Mouse (Mus musculus) lung, embryonic 15.5 days (tissue): ENCODE results near the gene Gm6176. TPM values are rescaled to one million over a fixed set of nuclear protein-coding genes. Genes with fewer than 3 reads are reported as not detected.
"Not testable (repeated sequence)": the region's sequence is repeated elsewhere in the genome, so short reads cannot be mapped to it uniquely, and the experiment has no call there.

Source experiments
- ATAC-seq: fragments of 200-750 bp; cut with Nextera tagmentation; 2 replicates; pipeline ENCODE4 v1.8.0; 2017; ENCODE audit warnings: moderate number of reproducible peaks, borderline replicate concordance; ENCODE audit not compliant: low FRiP score, low TSS enrichment; ENCODE audit errors: extremely low read depth
- H3K27ac ChIP-seq: fragments of 300-500 bp; sonication (generic); 2 replicates; pipeline ENCODE4 v1.5.1; 2015; ENCODE audit warnings: moderate library complexity, mild to moderate bottlenecking, inconsistent platforms
- H3K27me3 ChIP-seq: fragments of 300-500 bp; sonication (generic); 2 replicates; pipeline ENCODE4 v1.6.1; 2015; ENCODE audit warnings: inconsistent platforms
- H3K36me3 ChIP-seq: fragments of 300-500 bp; sonication (generic); 2 replicates; pipeline ENCODE4 v1.6.1; 2015; ENCODE audit warnings: inconsistent platforms
- H3K4me1 ChIP-seq: fragments of 300-500 bp; sonication (generic); 2 replicates; pipeline ENCODE4 v1.6.1; 2015; ENCODE audit warnings: inconsistent platforms
- H3K4me2 ChIP-seq: fragments of 300-500 bp; sonication (generic); 2 replicates; pipeline ENCODE4 v1.6.1; 2015; ENCODE audit warnings: inconsistent platforms, mild to moderate bottlenecking, moderate library complexity
- H3K4me3 ChIP-seq: fragments of 300-500 bp; sonication (generic); 2 replicates; pipeline ENCODE4 v1.5.1; 2015; ENCODE audit warnings: mild to moderate bottlenecking, inconsistent platforms
- H3K9ac ChIP-seq: fragments of 300-500 bp; sonication (generic); 2 replicates; pipeline ENCODE4 v1.6.1; 2015; ENCODE audit warnings: inconsistent platforms
- H3K9me3 ChIP-seq: fragments of 300-500 bp; sonication (generic); 2 replicates; pipeline ENCODE4 v1.6.1; 2016; ENCODE audit warnings: inconsistent platforms
- WGBS: fragments of 180-500 bp; shearing (Covaris S2); methylation state at CpG from one replicate; pipeline ENCODE4 v1.1.7; 2015; 5-methylcytosine and 5-hydroxymethylcytosine counted together
- polyA plus RNA-seq: library from polyadenylated mRNA; unstranded; fragments of >200 nt; fragmentation: Nextera tagmentation; extraction: Ambion mirVana; gene quantifications from 2 replicates; pipeline ENCODE4 v1.2.1, GENCODE M21; 2015

Gm6176 gene
- polyA plus RNA-seq: not detected in 2 replicates

GRCm38 (mm10) chr7:22056205-22056604 lies at the start of gene Gm6176:
Gm6176 (minus strand) TSS chr7:22056305.
- not testable (repeated sequence) for H3K9ac ChIP-seq, ATAC-seq, H3K4me2 ChIP-seq, H3K27me3 ChIP-seq, H3K36me3 ChIP-seq, H3K9me3 ChIP-seq, H3K4me3 ChIP-seq, H3K4me1 ChIP-seq, H3K27ac ChIP-seq
- WGBS: no CpG with 5 or more reads among the region's 1 CpGs

- not testable (repeated sequence) for H3K27ac ChIP-seq, H3K4me3 ChIP-seq, H3K9me3 ChIP-seq, H3K4me2 ChIP-seq, H3K4me1 ChIP-seq, H3K9ac ChIP-seq, ATAC-seq, H3K36me3 ChIP-seq, H3K27me3 ChIP-seq
- no CpG with 5 or more reads among the region's 7 CpGs for WGBS
Measured at GRCm38 (mm10) chr7:22068757-22069156, 12.7 kb upstream of the Gm6176 start, which contains the start of gene Vmn1r139. Vmn1r139 (plus strand) TSS chr7:22069057.

- H3K4me1 ChIP-seq, H3K36me3 ChIP-seq, H3K9ac ChIP-seq, H3K4me3 ChIP-seq, H3K27me3 ChIP-seq, H3K4me2 ChIP-seq, H3K27ac ChIP-seq, ATAC-seq, H3K9me3 ChIP-seq: not testable (repeated sequence)
- no CpG with 5 or more reads among the region's 2 CpGs for WGBS
Measured at GRCm38 (mm10) chr7:22028797-22029196, 27.3 kb downstream of the Gm6176 start, which contains the start of gene Vmn1r138. Vmn1r138 (minus strand) TSS chr7:22028897.

Other genes starting within 250 kb of the Gm6176 start
- not detected in 2 replicates for gene Vmn1r135, start 224.0 kb downstream of the Gm6176 start, polyA plus RNA-seq
- not detected in 2 replicates for gene Gm5725, start 212.0 kb downstream of the Gm6176 start, polyA plus RNA-seq
- gene Gm5891, start 135.0 kb downstream of the Gm6176 start, polyA plus RNA-seq: not detected in 2 replicates
- gene Vmn1r137, start 61.7 kb downstream of the Gm6176 start, polyA plus RNA-seq: not detected in 2 replicates
- not detected in 2 replicates for gene Vmn1r138, start 27.4 kb downstream of the Gm6176 start, polyA plus RNA-seq
- gene Vmn1r139, start 12.8 kb upstream of the Gm6176 start, polyA plus RNA-seq: not detected in 2 replicates
- gene Gm16451, start 61.9 kb upstream of the Gm6176 start, polyA plus RNA-seq: not detected in 2 replicates
- not detected in 2 replicates for gene Gm10666, start 78.4 kb upstream of the Gm6176 start, polyA plus RNA-seq
- gene Vmn1r142, start 107.7 kb upstream of the Gm6176 start, polyA plus RNA-seq: not detected in 2 replicates
- gene Vmn1r143, start 133.1 kb upstream of the Gm6176 start, polyA plus RNA-seq: not detected in 2 replicates
- gene Gm8653, start 145.0 kb upstream of the Gm6176 start, polyA plus RNA-seq: not detected in 2 replicates
- gene Gm8453, start 173.2 kb upstream of the Gm6176 start, polyA plus RNA-seq: not detected in 2 replicates